Mouse (Mus musculus) E14TG2a.4 (cell line): ENCODE results near the gene Olfr558.

Experiments
- CTCF ChIP-seq: conservative IDR thresholded peaks from 2 replicates; pipeline ENCODE4 v1.5.1; 2014; ENCODE audit warnings: low read length
- NANOG ChIP-seq: IDR thresholded peaks from 2 replicates; pipeline ENCODE4 v1.6.1; 2014; ENCODE audit warnings: borderline replicate concordance, low read length, mixed read lengths
- POU5F1 ChIP-seq: IDR thresholded peaks from 2 replicates; pipeline ENCODE4 v1.6.1; 2014; ENCODE audit warnings: low read length, borderline replicate concordance

GRCm38 (mm10) chr7:102737705-102738104, 35.7 kb downstream of the Olfr558 start:
- TF ChIP-seq CTCF, result no peak
- no peak for TF ChIP-seq NANOG
- TF ChIP-seq POU5F1, result no peak
